Mouse (Mus musculus) E14TG2a.4 (cell line): ENCODE results near the gene Tmem255a.

Source experiments
- H3K27me3 ChIP-seq: 2 replicates; pipeline ENCODE4 v1.6.1; 2014; ENCODE audit warnings: low read length, control low read depth; ENCODE audit not compliant: insufficient read depth
- H3K36me3 ChIP-seq: 2 replicates; pipeline ENCODE4 v1.6.1; 2014; ENCODE audit warnings: low read length, control low read depth; ENCODE audit not compliant: insufficient read depth
- H3K4me1 ChIP-seq: replicated peaks from 2 replicates; pipeline ENCODE4 v1.6.1; 2014; ENCODE audit warnings: low read depth, low read length, control low read depth
- H3K4me3 ChIP-seq: replicated peaks from 2 replicates; pipeline ENCODE4 v1.5.1; 2014; ENCODE audit warnings: mild to moderate bottlenecking, low read length
- H3K9me3 ChIP-seq: 2 replicates; pipeline ENCODE4 v1.6.1; 2014; ENCODE audit warnings: low read length, control low read depth
- CTCF ChIP-seq: conservative IDR thresholded peaks from 2 replicates; pipeline ENCODE4 v1.5.1; 2014; ENCODE audit warnings: low read length
- NANOG ChIP-seq: IDR thresholded peaks from 2 replicates; pipeline ENCODE4 v1.6.1; 2014; ENCODE audit warnings: borderline replicate concordance, low read length, mixed read lengths
- POU5F1 ChIP-seq: IDR thresholded peaks from 2 replicates; pipeline ENCODE4 v1.6.1; 2014; ENCODE audit warnings: low read length, borderline replicate concordance

The Tmem255a gene

GRCm38 (mm10) chrX:38251851-38252571 is at the start of gene Tmem255a:
Gene Tmem255a (minus strand): TSS chrX:38252439.
- Histone ChIP-seq H3K36me3 (no peaks in the 10 kb centered on the region), H3K4me3 (peak within 1 kb of the TSS; percentile 59), H3K9me3 (no peaks in the 10 kb centered on the region), H3K27me3 (peaks cover 30% of the 10 kb centered on the region), H3K4me1 (peaks cover 17% of the 10 kb centered on the region; the same call in 1 of the 2 replicates)
- no peak for TF ChIP-seq CTCF

GRCm38 (mm10) chrX:38259610-38260009 is 7.4 kb upstream of the Tmem255a start:
- Histone ChIP-seq H3K27me3 (no peaks in the 10 kb centered on the region), H3K4me1 (no peaks in the 10 kb centered on the region), H3K4me3 (no peak overlapping the region), H3K36me3 (no peaks in the 10 kb centered on the region), H3K9me3 (no peaks in the 10 kb centered on the region)
- no peak for TF ChIP-seq POU5F1
- TF ChIP-seq CTCF: no peak
- TF ChIP-seq NANOG: no peak

GRCm38 (mm10) chrX:38250352-38250950 is 1.8 kb downstream of the Tmem255a start:
- H3K36me3 ChIP-seq: no peaks in the 10 kb centered on the region
- H3K4me3 ChIP-seq: no peak overlapping the region
- H3K4me1 ChIP-seq: peaks cover 17% of the 10 kb centered on the region; the same call in 1 of the 2 replicates
- H3K9me3 ChIP-seq: no peaks in the 10 kb centered on the region
- no peak for TF ChIP-seq POU5F1
- TF ChIP-seq CTCF: no peak
- TF ChIP-seq NANOG: no peak
- H3K27me3 ChIP-seq: peaks cover 30% of the 10 kb centered on the region

GRCm38 (mm10) chrX:38249640-38250351 is 2.4 kb downstream of the Tmem255a start:
- H3K27me3 ChIP-seq: peaks cover 30% of the 10 kb centered on the region
- no peak overlapping the region for H3K4me3 ChIP-seq
- H3K9me3 ChIP-seq: no peaks in the 10 kb centered on the region
- H3K36me3 ChIP-seq: no peaks in the 10 kb centered on the region
- TF ChIP-seq POU5F1 (no peak), CTCF (peak; percentile 78), NANOG (no peak)
- H3K4me1 ChIP-seq: peaks cover 17% of the 10 kb centered on the region; the same call in 1 of the 2 replicates

GRCm38 (mm10) chrX:38247601-38248000 is 4.6 kb downstream of the Tmem255a start:
- peaks cover 17% of the 10 kb centered on the region; the same call in 1 of the 2 replicates for H3K4me1 ChIP-seq
- H3K4me3 ChIP-seq: no peak overlapping the region
- TF ChIP-seq NANOG (no peak), CTCF (no peak), POU5F1 (no peak)
- H3K36me3 ChIP-seq: no peaks in the 10 kb centered on the region
- H3K27me3 ChIP-seq: peaks cover 23% of the 10 kb centered on the region
- H3K9me3 ChIP-seq: no peaks in the 10 kb centered on the region

GRCm38 (mm10) chrX:38247108-38247507 is 5.1 kb downstream of the Tmem255a start:
- TF ChIP-seq POU5F1: no peak
- TF ChIP-seq NANOG: no peak
- no peak for TF ChIP-seq CTCF
- peaks cover 18% of the 10 kb centered on the region for H3K27me3 ChIP-seq
- no peak overlapping the region for H3K4me3 ChIP-seq
- H3K9me3 ChIP-seq: no peaks in the 10 kb centered on the region
- no peaks in the 10 kb centered on the region for H3K36me3 ChIP-seq
- peaks cover 16% of the 10 kb centered on the region; the same call in 1 of the 2 replicates for H3K4me1 ChIP-seq

GRCm38 (mm10) chrX:38237731-38238130 is 14.5 kb downstream of the Tmem255a start:
- Histone ChIP-seq H3K27me3 (no peaks in the 10 kb centered on the region), H3K9me3 (no peaks in the 10 kb centered on the region)
- TF ChIP-seq POU5F1 (no peak), CTCF (peak; percentile 77)

GRCm38 (mm10) chrX:38229888-38230287 is 22.4 kb downstream of the Tmem255a start:
- no peaks in the 10 kb centered on the region; the same call in 1 of the 2 replicates for H3K27me3 ChIP-seq
- H3K9me3 ChIP-seq: no peaks in the 10 kb centered on the region
- no peaks in the 10 kb centered on the region for H3K4me1 ChIP-seq
- no peaks in the 10 kb centered on the region for H3K36me3 ChIP-seq
- no peak for TF ChIP-seq CTCF
- no peak for TF ChIP-seq POU5F1
- no peak for TF ChIP-seq NANOG
- H3K4me3 ChIP-seq: no peak overlapping the region

More at GRCm38 (mm10) chrX:38237731-38238130, 14.5 kb downstream of the Tmem255a start:
- H3K4me3 ChIP-seq: no peak overlapping the region
- no peaks in the 10 kb centered on the region for H3K4me1 ChIP-seq
- H3K36me3 ChIP-seq: no peaks in the 10 kb centered on the region
